Mouse (Mus musculus): Measurements from ENCODE around the gene Tmem127.

DNA sequence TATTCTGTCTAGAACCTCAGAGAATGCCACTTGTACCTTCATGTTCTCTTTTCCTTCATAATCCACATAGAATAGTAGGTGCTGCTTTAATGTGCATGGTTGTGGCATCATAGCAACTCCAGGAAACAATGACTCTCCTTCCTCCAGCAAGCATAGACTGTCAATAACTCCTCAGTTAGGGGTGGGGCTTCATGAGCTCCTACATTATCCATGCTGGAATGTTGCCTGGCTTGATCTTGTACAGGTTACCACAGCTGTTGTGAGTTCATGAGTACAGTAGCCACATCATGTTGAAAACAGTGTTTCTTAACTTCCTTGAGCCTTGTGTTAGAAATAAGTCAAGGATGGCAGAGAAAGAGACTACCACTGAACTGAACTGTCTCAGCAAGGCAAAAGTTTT is 30.5 kb downstream of the Tmem127 start:
- TF ChIP-seq POLR2A (IDR thresholded peaks at IDR 0.05; ENCODE audit: borderline replicate concordance, low read depth, low read length) (no peak), CTCF (IDR thresholded peaks at IDR 0.05; ENCODE audit: low read depth, low read length) (no peak)
